Mouse (Mus musculus) retina, embryonic 14.5 days (tissue): Measurements from ENCODE around the gene Psg16.
"Not testable (repeated sequence)": the region's sequence is repeated elsewhere in the genome, so short reads cannot be mapped to it uniquely, and the experiment has no call there.

Experiments used
- DNase-seq: peaks from one replicate; pipeline ENCODE4 v3.0.0-alpha.2; 2015; ENCODE audit warnings: low spot score

The Psg16 gene

DNA sequence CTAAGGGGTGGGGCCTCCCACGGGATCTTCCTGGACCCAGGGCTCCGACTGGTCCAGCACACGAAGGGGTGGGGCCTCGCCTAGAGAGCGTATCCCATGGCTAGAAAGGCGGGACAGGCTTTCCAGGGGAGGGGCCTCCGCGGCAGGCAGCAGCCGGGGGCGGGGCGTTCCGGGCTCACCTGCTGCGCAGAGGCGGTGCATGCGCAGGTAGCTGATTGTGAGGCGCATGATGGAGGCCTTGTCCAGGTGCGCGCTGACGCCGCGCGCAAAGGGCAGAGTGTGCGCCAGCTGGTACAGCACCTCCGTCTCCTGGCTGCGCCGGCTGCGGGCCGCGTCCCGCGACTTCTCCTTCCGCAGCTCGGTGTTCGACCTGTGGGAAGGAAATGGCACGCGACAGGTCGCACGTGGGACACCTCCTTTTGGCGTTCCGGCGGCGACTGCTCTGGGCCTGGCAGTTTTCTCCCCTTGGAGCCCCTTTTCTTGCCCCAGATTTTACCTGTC lies 17.7 kb upstream of the Psg16 start:
- DNase-seq: peak; percentile 83

GRCm38 (mm10) chr7:17056601-17057523 lies 17.0 kb upstream of the Psg16 start:
- peak; percentile 46 for DNase-seq

GRCm38 (mm10) chr7:17058071-17058689 lies 15.7 kb upstream of the Psg16 start:
- DNase-seq: peak; percentile 74

DNA sequence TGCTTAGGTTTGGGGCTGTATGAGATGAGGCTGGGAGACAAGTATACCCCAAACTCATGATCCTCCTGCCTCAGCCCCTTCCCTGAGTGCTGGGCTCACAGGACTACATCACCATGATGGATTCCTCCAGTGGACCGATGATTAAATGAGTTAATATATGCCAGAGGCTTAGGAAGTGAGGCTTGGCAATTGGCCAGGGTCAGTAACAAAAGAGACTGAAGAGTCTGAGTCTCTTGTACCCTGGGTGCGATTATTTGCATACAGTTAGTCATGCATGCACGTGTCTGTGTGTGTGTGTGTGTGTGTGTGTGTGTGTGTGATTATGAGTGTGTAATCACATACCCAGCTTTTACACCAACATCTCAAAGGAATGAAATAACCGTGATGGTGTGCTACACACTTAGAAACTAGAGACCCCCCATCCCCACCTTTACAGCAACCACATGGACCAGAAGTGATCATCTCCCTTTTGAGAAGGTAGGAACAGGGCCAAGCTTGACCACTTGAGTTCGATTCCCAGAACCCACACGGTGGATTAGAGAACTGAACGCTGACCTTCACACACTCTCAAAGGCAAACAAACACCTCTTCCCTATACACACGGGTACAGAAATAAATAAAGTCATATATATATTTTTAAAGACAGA lies 14.9 kb upstream of the Psg16 start:
- DNase-seq: peak; percentile 31

DNA sequence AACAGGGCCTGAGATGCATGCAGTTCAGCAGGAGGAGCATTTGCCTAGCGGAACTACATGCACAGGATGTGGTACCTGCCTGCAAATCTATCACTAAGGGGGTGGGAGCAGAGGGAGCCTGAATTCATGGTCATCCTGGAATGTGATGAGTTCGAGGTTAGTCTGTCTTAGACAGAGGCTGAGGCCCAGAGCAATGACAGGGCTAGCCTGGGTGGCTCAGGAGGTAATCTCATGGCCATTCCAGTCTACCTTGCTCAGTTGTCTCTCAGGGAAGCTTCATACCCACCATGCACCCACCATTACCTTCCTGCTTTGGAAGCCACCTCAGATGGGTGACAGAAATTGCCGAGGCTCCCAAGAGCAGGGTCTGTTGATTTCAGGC lies 14.4 kb upstream of the Psg16 start:
- no peak for DNase-seq

- peak; percentile 34 for DNase-seq
These were observed 13.6 kb upstream of the Psg16 start for GRCm38 (mm10) chr7:17060031-17060781.

DNA sequence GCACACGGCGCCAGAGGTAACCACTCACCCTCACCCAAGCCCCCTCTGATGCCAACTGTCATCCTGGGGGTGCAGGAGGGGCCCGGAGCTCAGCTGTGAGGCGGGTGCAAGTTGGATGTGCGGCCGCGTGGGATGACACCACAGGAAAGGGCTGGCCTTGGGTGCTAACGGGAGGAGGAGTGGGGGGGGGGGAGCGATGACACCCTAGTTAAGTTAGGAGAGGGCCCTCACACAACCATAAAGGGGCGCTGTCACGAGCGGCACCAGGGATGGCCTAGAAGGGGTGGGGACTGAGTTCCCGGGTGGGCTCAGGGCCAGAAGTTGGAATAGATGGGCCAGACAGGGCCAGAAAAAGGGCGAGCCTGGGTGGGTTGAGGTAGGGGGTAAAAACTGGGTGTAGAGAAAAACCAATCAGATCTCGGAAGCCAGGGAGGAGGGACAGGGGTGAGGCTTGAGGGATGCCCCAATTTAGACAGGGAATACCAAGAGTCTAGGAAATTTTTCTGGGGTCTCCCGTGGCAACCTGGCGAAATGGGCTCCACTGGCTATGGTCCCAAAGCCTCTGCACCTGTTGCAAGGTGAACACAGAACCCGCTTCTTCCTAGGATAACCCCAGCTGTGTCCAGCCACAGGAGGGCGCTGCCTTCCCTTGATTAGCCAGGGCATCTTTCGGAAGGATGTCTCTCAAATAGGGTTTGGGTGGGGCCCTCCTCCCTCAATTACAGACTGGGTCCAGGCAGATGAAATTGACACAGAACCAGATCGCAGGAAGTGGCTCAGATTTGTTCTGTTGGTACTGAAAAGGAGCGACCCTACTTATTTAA lies 12.8 kb upstream of the Psg16 start:
- no peak for DNase-seq

DNA sequence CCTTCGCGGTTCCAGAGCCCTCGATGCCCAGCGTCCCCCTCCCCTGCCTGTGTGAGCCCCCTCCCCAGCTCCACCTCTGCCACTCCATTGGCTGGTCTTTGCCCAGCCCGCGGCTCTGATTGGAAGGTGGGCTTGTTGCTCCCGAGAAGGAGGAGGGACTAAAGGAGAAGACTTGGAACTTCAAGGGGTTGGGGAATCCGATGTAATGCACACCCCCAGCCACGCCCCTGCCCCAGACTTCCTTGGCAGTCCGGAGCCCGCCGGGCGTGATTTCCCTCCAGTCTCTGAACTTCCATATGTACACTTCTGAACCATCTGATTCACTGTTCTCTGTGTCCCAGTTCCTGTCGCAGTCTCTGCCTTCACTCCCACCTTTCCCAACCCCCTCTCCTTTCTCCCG lies 11.5 kb upstream of the Psg16 start, which contains the start of gene Hif3a:
TSS of gene Hif3a (minus strand) at position 39 of the 400 bp plus-strand sequence.
- peak; percentile 85 for DNase-seq

DNA sequence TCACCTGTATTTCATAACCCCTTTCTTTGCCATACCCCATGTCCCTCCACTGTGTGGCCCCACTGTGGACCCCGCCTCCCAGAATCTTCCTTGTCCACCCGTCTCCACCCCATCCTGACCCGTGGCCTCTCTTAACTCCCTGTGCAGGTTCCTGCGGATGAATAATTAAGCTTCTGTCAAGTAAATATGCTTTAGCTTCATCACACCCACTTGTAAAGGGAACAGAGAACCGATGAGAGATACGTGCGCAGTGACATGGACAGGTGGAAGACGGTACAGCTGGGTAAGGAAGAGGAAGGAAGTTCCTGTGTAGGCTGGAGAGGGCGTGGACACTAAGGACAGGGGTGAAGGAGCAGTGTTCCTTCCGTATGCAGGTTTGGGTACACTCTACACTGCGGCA lies 11.0 kb upstream of the Psg16 start:
- peak; percentile 28 for DNase-seq

DNA sequence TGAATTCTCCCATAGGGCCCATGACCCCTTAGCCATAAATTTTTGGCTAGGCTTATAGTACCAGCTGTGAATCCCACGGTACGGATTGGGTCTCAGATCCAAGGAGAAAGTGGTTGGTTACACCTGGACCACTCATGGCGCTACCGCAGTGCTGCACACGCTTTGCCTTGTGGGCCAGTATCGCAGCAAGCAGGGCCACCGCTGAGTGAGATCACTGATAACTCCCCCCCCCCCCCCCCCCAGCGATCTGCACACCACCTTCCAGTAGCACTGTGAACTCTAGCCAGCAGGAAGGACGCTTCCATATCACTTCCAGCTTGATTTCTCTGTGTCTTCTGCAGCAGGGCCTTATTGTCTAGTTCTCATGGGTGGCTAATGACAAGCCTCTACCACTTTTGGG lies 8.2 kb upstream of the Psg16 start:
- no peak for DNase-seq

- peak; percentile 94 for DNase-seq
These were observed 7.4 kb upstream of the Psg16 start for GRCm38 (mm10) chr7:17066412-17066811.

DNA sequence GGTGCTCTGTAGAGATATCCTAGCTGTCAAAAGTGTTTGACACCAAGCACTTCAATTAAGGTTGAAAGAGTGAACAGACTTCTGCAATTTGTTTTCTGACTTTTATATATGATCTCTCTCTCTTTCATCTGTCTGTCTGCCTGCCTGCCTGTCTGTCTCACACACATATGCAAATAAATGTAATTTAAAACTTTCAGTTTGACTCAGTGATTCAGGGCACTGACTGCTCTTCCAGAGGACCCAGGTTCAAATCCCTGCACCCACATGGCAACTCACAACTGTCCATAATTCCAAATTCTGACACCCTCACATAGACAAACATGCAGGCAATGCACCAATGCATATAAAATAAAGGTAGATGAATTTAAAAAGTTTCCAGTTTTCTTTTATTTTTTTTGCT lies 6.8 kb upstream of the Psg16 start:
- DNase-seq: no peak

- not testable (repeated sequence) for DNase-seq
These were observed 6.2 kb upstream of the Psg16 start for GRCm38 (mm10) chr7:17067651-17068050.

DNA sequence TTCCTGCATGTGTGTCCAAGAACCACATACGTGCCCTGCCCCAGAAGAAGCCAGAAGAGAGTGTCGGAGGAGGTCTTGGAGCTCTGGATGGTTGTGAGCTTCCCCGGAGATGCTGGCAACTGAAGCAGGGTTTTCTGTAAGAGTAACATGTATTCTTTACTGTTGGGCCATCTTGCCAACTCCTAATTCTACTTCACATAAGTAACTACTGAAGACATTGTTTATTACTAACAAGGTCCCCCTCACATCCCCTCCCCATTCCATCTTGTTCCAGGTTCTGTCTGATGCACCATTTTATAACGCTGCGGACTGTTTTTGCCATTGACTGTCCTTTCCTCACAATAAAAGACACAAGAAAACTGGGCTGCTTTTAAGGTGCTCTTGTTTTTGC lies 332 bp upstream of the Psg16 start:
- DNase-seq: no peak

DNA sequence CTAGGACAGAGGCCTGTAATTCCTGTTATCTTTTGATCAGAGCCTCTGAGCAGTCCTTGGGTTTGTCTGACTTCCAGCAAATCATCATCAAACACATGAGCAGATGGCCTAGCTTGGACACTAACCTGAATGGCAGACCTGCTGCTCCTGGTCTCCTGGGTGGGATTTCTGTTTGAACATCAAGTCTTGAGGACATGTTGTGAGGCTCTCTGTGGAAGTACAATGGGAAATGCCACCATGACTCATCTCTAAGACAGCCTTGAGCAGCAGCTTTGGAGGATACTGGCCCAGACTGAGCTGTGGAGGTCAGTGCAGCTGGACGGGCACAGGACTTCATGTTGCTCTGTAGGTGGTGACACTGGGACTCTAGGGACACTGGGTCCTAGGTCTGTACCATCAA lies 2.7 kb downstream of the Psg16 start:
- DNase-seq: no peak

DNA sequence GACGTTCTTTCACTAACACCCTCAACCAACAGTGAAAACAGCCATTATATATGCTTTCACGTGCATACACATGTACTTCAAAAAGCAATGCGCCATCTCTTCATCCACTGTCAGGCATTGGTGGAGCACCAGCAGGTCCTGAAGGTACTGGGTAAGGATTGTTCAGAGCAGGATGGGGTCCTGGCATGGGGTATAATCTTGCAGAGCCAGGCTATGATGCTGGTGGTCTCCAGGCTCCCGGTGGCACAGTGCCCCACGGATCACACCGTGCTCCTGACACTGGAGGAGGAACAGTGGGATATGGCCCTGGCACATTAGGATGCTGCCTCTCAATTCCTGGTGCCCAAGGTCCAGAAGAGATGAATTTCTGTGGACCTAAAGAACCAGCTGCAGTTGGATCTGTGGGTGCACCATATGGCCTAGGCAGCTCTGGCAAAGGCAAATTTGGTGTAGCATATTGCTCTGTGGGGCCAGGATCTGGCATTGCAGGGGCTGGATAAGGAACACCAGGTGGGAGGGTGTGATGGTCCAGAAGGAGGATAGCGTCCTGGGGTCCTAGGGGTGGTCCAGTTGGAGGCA lies 4.3 kb downstream of the Psg16 start:
- no peak for DNase-seq

- DNase-seq: no peak
These were observed 8.9 kb downstream of the Psg16 start for GRCm38 (mm10) chr7:17082766-17083165.

DNA sequence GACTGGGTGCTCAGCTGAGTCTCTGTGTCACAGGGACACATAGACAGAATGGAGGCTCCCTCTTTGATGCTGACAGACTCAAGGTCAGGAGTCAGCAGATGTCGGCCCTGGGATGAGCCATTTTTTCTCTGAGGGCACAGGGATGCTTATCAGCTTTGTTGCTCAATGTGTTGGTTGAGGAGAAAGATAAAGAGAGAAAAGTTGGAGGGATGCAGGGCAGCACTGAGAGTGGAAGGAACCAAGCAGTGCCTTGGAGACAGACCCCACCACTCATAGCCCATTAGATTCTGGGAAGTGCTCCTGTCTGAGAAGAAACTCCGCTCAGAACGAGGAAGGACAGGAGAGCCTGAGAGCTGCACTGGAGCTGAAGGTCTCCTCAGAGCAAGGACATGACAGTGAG lies 13.9 kb downstream of the Psg16 start:
- no peak for DNase-seq

DNA sequence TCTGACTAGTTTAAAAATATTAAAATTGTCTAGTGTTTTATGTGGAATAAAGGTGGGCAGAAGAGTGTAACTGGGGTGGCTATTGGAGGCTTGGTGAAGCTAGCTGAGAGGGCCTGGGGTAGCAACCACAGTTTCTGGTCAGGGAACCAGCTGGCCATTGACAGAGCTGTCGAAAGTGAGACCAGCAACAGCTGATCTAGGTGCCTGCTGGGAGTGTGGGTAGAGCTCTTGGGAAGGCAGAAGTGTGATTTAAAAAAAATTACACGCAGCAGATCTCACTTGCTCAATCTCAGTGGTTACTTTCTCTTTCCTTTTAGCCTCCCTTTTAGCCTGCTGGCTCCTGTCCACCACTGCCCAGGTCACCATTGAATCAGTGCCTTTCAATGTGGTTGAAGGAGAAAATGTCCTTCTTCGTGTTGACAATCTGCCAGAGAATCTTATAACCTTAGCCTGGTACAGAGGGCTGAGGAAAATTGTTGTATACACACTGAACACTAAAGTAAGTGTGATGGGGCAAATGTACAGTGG lies 16.3 kb downstream of the Psg16 start:
- DNase-seq: no peak

GRCm38 (mm10) chr7:17091280-17091679 lies 17.4 kb downstream of the Psg16 start:
- DNase-seq: peak; percentile 40
